Mouse (Mus musculus): ENCODE results near the gene Myo1d. TPM values are rescaled to one million over a fixed set of nuclear protein-coding genes. Genes with fewer than 3 reads are reported as not detected.

The Myo1d gene
- polyA plus RNA-seq, 1 experiment, result not detected

DNA sequence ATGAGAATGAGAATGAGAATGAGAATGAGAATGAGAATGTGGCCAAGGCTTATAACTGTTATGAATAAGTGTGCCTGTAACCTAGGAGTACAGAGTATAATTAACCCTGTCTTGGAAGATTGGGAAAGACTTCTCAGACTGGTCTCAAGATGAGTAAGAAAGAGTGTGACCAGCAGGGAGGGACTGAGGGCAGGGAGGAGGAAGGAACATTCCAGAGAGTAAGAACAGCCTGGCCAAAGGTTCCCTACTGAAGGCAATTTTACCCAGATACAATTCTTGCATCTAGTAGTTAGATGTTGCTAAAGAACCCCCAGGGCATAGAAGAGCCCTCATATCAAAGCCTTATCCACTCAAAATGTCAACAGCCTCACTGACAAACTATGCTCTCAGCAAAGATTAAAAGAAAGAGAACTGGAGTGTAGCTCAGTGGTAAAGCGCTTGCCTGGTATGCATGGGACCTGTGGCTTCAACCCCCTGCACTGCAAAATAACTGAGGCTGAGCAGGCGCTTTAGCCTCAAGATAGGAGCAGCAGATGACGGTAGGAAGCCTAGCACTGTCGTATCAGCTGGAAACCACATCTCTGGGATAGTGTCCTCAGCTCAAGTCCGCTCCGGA lies 7.1 kb downstream of the Myo1d start:
- no peak overlapping the region for H3K27ac ChIP-seq (ENCODE audit: insufficient read depth, low read depth, low read length)
- no peak for TF ChIP-seq CTCF (IDR thresholded peaks at IDR 0.05; ENCODE audit: insufficient read depth, low read depth, low read length)
- TF ChIP-seq POLR2A (IDR thresholded peaks at IDR 0.05; ENCODE audit: insufficient read depth, low read depth, low read length), result no peak
- H3K4me3 ChIP-seq (ENCODE audit: insufficient read depth, low read depth, low read length), result no peak overlapping the region
- 89% methylated on average over 6 of the region's 6 CpGs for WGBS
- H3K4me1 ChIP-seq (ENCODE audit: control insufficient read depth, insufficient read depth, low read length), result no peaks in the 10 kb centered on the region

- no peak for TF ChIP-seq POLR2A (IDR thresholded peaks at IDR 0.05; ENCODE audit: insufficient read depth, low read depth, low read length)
- no peak for TF ChIP-seq CTCF (IDR thresholded peaks at IDR 0.05; ENCODE audit: insufficient read depth, low read depth, low read length)
- Histone ChIP-seq H3K4me1 (ENCODE audit: control insufficient read depth, insufficient read depth, low read length) (no peaks in the 10 kb centered on the region), H3K27ac (ENCODE audit: insufficient read depth, low read depth, low read length) (no peak overlapping the region), H3K4me3 (ENCODE audit: insufficient read depth, low read depth, low read length) (no peak overlapping the region)
- WGBS, result 67% methylated on average over 5 of the region's 5 CpGs
These were observed 8.1 kb downstream of the Myo1d start for GRCm38 (mm10) chr11:80771596-80772250.

DNA sequence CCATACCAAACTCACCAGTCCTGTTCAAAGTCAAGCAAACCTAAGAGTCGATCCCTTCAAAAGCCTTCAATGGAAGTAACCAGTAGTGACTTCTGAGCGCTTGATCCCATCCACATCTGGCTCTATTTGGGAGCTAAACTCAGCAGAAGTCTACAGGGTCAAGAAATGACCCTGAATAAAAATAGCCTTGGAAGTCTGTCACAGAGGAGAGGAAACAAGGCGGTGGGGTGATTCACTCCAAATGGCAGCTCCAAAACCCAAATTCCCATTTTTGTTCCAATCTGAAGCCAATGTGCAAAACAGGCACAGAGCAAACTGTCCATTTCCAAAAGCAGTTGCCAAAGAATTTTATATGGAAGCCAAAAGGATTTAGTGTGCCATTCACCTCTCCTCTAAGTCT lies 8.6 kb downstream of the Myo1d start:
- 95% methylated on average over 3 of the region's 3 CpGs for WGBS
- Histone ChIP-seq H3K27ac (ENCODE audit: insufficient read depth, low read depth, low read length) (no peak overlapping the region), H3K4me1 (ENCODE audit: control insufficient read depth, insufficient read depth, low read length) (no peaks in the 10 kb centered on the region), H3K4me3 (ENCODE audit: insufficient read depth, low read depth, low read length) (no peak overlapping the region)
- TF ChIP-seq POLR2A (IDR thresholded peaks at IDR 0.05; ENCODE audit: insufficient read depth, low read depth, low read length) (no peak), CTCF (IDR thresholded peaks at IDR 0.05; ENCODE audit: insufficient read depth, low read depth, low read length) (no peak)

- Histone ChIP-seq H3K4me3 (ENCODE audit: insufficient read depth, low read depth, low read length) (no peak overlapping the region), H3K4me1 (ENCODE audit: control insufficient read depth, insufficient read depth, low read length) (no peaks in the 10 kb centered on the region), H3K27ac (ENCODE audit: insufficient read depth, low read depth, low read length) (no peak overlapping the region)
- no peak for TF ChIP-seq POLR2A (IDR thresholded peaks at IDR 0.05; ENCODE audit: insufficient read depth, low read depth, low read length)
- no peak for TF ChIP-seq CTCF (IDR thresholded peaks at IDR 0.05; ENCODE audit: insufficient read depth, low read depth, low read length)
- WGBS, result 80% methylated on average over 3 of the region's 3 CpGs
These were observed 12.6 kb downstream of the Myo1d start for GRCm38 (mm10) chr11:80767320-80767617.

GRCm38 (mm10) chr11:80766472-80767319 lies 13.1 kb downstream of the Myo1d start:
- WGBS, result 86% methylated on average over 6 of the region's 6 CpGs
- TF ChIP-seq CTCF (IDR thresholded peaks at IDR 0.05; ENCODE audit: insufficient read depth, low read depth, low read length), result no peak
- no peak for TF ChIP-seq POLR2A (IDR thresholded peaks at IDR 0.05; ENCODE audit: insufficient read depth, low read depth, low read length)

GRCm38 (mm10) chr11:80766068-80766467 lies 13.8 kb downstream of the Myo1d start:
- TF ChIP-seq POLR2A (IDR thresholded peaks at IDR 0.05; ENCODE audit: insufficient read depth, low read depth, low read length) (no peak), CTCF (IDR thresholded peaks at IDR 0.05; ENCODE audit: insufficient read depth, low read depth, low read length) (no peak)
- Histone ChIP-seq H3K4me1 (ENCODE audit: control insufficient read depth, insufficient read depth, low read length) (no peaks in the 10 kb centered on the region), H3K4me3 (ENCODE audit: insufficient read depth, low read depth, low read length) (no peak overlapping the region), H3K27ac (ENCODE audit: insufficient read depth, low read depth, low read length) (no peak overlapping the region)
- 95% methylated on average over 4 of the region's 4 CpGs for WGBS

More at GRCm38 (mm10) chr11:80766472-80767319, 13.1 kb downstream of the Myo1d start:
- Histone ChIP-seq H3K4me1 (ENCODE audit: control insufficient read depth, insufficient read depth, low read length) (no peaks in the 10 kb centered on the region), H3K4me3 (ENCODE audit: insufficient read depth, low read depth, low read length) (no peak overlapping the region), H3K27ac (ENCODE audit: insufficient read depth, low read depth, low read length) (no peak overlapping the region)

DNA sequence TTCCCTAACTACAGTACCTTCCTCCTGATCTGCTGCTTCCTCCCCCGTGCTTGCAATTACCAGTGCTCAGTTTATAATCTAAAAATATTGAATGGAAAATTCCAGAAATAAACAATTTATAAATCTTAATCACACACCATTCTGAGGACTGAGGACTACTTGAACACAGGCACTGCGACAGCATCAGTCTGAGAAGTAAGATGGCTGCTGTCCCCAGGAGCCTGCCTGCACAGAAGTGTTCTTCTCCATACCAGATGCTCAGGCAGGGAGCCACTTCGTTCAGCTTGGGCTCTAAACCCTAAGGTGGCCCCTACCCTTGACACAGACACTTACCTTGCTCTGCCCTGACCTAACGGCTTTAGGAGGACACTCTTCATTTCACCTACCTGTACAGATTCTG lies 17.8 kb downstream of the Myo1d start:
- TF ChIP-seq POLR2A (IDR thresholded peaks at IDR 0.05; ENCODE audit: insufficient read depth, low read depth, low read length) (no peak), CTCF (IDR thresholded peaks at IDR 0.05; ENCODE audit: insufficient read depth, low read depth, low read length) (no peak)
- no peak overlapping the region for H3K27ac ChIP-seq (ENCODE audit: insufficient read depth, low read depth, low read length)
- whole genome bisulfite sequencing, result 78% methylated on average over 4 of the region's 4 CpGs
- H3K4me3 ChIP-seq (ENCODE audit: insufficient read depth, low read depth, low read length), result no peak overlapping the region
- H3K4me1 ChIP-seq (ENCODE audit: control insufficient read depth, insufficient read depth, low read length), result no peaks in the 10 kb centered on the region

DNA sequence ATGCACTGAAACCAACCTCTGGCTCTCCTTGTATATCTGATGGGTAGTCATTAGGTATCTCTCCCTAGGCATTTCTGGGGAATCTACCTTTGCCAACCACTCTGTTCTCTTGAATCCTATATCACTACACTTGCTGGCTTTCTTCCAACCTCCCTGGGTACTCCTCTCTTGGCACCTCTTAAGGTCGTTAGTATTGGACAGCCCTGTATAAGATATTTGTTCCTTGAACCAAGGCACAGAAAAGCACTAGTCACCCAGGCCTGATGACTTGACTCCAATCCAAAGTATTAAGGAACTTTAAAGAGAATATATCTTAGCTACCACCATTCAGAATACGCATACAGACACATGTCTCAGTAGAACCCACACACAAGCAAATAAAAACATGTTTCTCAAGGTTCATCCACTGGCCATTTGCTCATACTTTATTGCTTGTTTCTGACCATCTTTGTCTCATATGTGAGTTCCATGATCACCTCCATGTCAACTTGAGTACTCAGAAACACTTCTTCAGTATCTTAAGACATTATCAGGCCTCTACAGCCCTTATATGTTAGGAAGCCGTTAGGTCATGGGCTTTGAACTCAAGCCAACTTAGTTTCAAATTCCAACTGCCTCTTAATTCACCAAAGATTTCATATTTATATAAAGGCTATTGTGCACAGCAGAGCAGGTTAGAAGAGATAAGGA lies 18.4 kb downstream of the Myo1d start:
- TF ChIP-seq POLR2A (IDR thresholded peaks at IDR 0.05; ENCODE audit: insufficient read depth, low read depth, low read length) (no peak), CTCF (IDR thresholded peaks at IDR 0.05; ENCODE audit: insufficient read depth, low read depth, low read length) (no peak)
- Histone ChIP-seq H3K27ac (ENCODE audit: insufficient read depth, low read depth, low read length) (no peak overlapping the region), H3K4me1 (ENCODE audit: control insufficient read depth, insufficient read depth, low read length) (no peaks in the 10 kb centered on the region), H3K4me3 (ENCODE audit: insufficient read depth, low read depth, low read length) (no peak overlapping the region)
- 78% methylated on average over 3 of the region's 3 CpGs for WGBS
